In genomic region chr8:111032916-111033315, GRCm38 (mm10) we compare ENCODE assay signal across 8 mouse cellular contexts. TPM values are rescaled to one million over a fixed set of nuclear protein-coding genes. Genes with fewer than 3 reads are reported as not detected.
DNase-seq lines count a peak whose midpoint lies in the region; ATAC-seq and TF ChIP-seq lines count a peak whose summit lies in the region.

Gene Aars, plus strand, starts transcription at chr8:111033144.

- H3K27me3 ChIP-seq in heart, adult 2 months (ENCODE audit: control insufficient read depth, insufficient read depth, low read length), result no peaks in the 10 kb centered on the region
- H3K27me3 ChIP-seq in forebrain, embryonic 16.5 days (replicated peaks; ENCODE audit: control insufficient read depth, insufficient read depth, low read length), result peaks cover 10% of the 10 kb centered on the region; the same call in 1 of the 2 replicates
- H3K27me3 ChIP-seq in hindbrain, embryonic 14.5 days (ENCODE audit: control insufficient read depth, insufficient read depth, low read length), result no peaks in the 10 kb centered on the region; the same call in none of the 2 replicates
- H3K27me3 ChIP-seq in liver, embryonic 15.5 days, result 0 out of 2 replicates have a peak, but pooled peaks cover 7% of the 10 kb centered on the region

- peak within 1 kb of the TSS; percentile 62 for H3K4me2 ChIP-seq in forebrain, embryonic 16.5 days (ENCODE audit: low read length)
- H3K4me2 ChIP-seq in hindbrain, embryonic 14.5 days (replicated peaks), result peak within 1 kb of the TSS; percentile 77
- peak within 1 kb of the TSS; percentile 71 for H3K4me2 ChIP-seq in liver, embryonic 15.5 days

- no peak for TF ChIP-seq EP300 in heart, adult 2 months (IDR thresholded peaks at IDR 0.05; ENCODE audit: insufficient read depth, low read depth, low read length)

- no peak for ATAC-seq in activated CD4-positive, CD25-positive, alpha-beta regulatory T cell, adult 4 months
- no peak for ATAC-seq in forebrain, embryonic 16.5 days
- no peak for ATAC-seq in hindbrain, embryonic 14.5 days (ENCODE audit: low FRiP score)
- no peak for ATAC-seq in liver, embryonic 15.5 days (ENCODE audit: insufficient read depth)

- 96% methylated on average over 7 of the region's 7 CpGs for WGBS in heart, adult 2 months
- WGBS in forebrain, embryonic 16.5 days, result 94% methylated on average over 7 of the region's 7 CpGs
- 98% methylated on average over 7 of the region's 7 CpGs for WGBS in hindbrain, embryonic 14.5 days
- 85% methylated on average over 7 of the region's 7 CpGs for WGBS in liver, embryonic 15.5 days (ENCODE audit: insufficient replicate concordance)

- TF ChIP-seq CTCF in heart, adult 2 months (IDR thresholded peaks at IDR 0.05), result no peak

- no peak for DNase-seq in heart, adult 2 months
- no peak for DNase-seq in heart, adult 9 months (ENCODE audit: low spot score in 2 of 2)
- no peak for DNase-seq in hindbrain, embryonic 14.5 days (ENCODE audit: low spot score)
- DNase-seq in cerebellum, postnatal 36 days, result no peak
- DNase-seq in cerebellum, adult 9-11 months, result no peak

- H3K27ac ChIP-seq in heart, adult 2 months, result peak within 1 kb of the TSS; percentile 96
- peak within 1 kb of the TSS; percentile 84 for H3K27ac ChIP-seq in forebrain, embryonic 16.5 days (ENCODE audit: low read length)
- peak within 1 kb of the TSS; percentile 87 for H3K27ac ChIP-seq in hindbrain, embryonic 14.5 days
- peak within 1 kb of the TSS; percentile 90 for H3K27ac ChIP-seq in liver, embryonic 15.5 days (replicated peaks)

- peak within 1 kb of the TSS; percentile 91 for H3K4me3 ChIP-seq in heart, adult 2 months
- peak within 1 kb of the TSS; percentile 95 for H3K4me3 ChIP-seq in forebrain, embryonic 16.5 days (replicated peaks; ENCODE audit: low read length)
- peak within 1 kb of the TSS; percentile 67 for H3K4me3 ChIP-seq in hindbrain, embryonic 14.5 days (replicated peaks; ENCODE audit: low read length)
- H3K4me3 ChIP-seq in liver, embryonic 15.5 days (replicated peaks), result peak within 1 kb of the TSS; percentile 84

- H3K36me3 ChIP-seq in heart, adult 2 months (ENCODE audit: control insufficient read depth, insufficient read depth, low read length), result peaks cover 5% of the 10 kb centered on the region; the same call in 1 of the 2 replicates
- H3K36me3 ChIP-seq in forebrain, embryonic 16.5 days (ENCODE audit: control insufficient read depth, insufficient read depth), result peaks cover 4% of the 10 kb centered on the region; the same call in 1 of the 2 replicates
- H3K36me3 ChIP-seq in hindbrain, embryonic 14.5 days (replicated peaks; ENCODE audit: control insufficient read depth, insufficient read depth), result peaks cover 18% of the 10 kb centered on the region
- H3K36me3 ChIP-seq in liver, embryonic 15.5 days (replicated peaks), result peaks cover 31% of the 10 kb centered on the region

- H3K9ac ChIP-seq in heart, adult 2 months (ENCODE audit: low read depth, low read length), result peak within 1 kb of the TSS; percentile 61
- H3K9ac ChIP-seq in forebrain, embryonic 16.5 days (replicated peaks; ENCODE audit: low read depth, low read length), result peak within 1 kb of the TSS; percentile 90
- peak within 1 kb of the TSS; percentile 77 for H3K9ac ChIP-seq in hindbrain, embryonic 14.5 days
- H3K9ac ChIP-seq in liver, embryonic 15.5 days, result peak within 1 kb of the TSS; percentile 92

- H3K4me1 ChIP-seq in heart, adult 2 months (ENCODE audit: control insufficient read depth, insufficient read depth, low read length), result peaks cover 5% of the 10 kb centered on the region
- H3K4me1 ChIP-seq in forebrain, embryonic 16.5 days (replicated peaks; ENCODE audit: control insufficient read depth, insufficient read depth, low read length), result peaks cover 25% of the 10 kb centered on the region
- peaks cover 18% of the 10 kb centered on the region for H3K4me1 ChIP-seq in hindbrain, embryonic 14.5 days (replicated peaks; ENCODE audit: control insufficient read depth, insufficient read depth, low read length)
- peaks cover 44% of the 10 kb centered on the region for H3K4me1 ChIP-seq in liver, embryonic 15.5 days (replicated peaks)

- H3K9me3 ChIP-seq in forebrain, embryonic 16.5 days (ENCODE audit: control insufficient read depth, low read length), result no peaks in the 10 kb centered on the region
- H3K9me3 ChIP-seq in hindbrain, embryonic 14.5 days (ENCODE audit: control insufficient read depth, low read length), result no peaks in the 10 kb centered on the region
- no peaks in the 10 kb centered on the region for H3K9me3 ChIP-seq in liver, embryonic 15.5 days (replicated peaks)

- intact Hi-C loops in heart, adult 2 months (cut with DNase I), result loop anchor here (2.0 kb wide), 1 partner anchor 32 kb away; no protein-coding TSS in a partner anchor

- 0 out of 2 replicates have a peak, but pooled peaks cover 2% of the 10 kb centered on the region for H3K79me2 ChIP-seq in heart, adult 2 months (replicated peaks; ENCODE audit: control insufficient read depth, insufficient read depth, low read length)

- no peak for TF ChIP-seq POLR2A in heart, adult 2 months (IDR thresholded peaks at IDR 0.05; ENCODE audit: insufficient read depth, low read depth, low read length)

RNA-seq across cellular contexts. Expression of gene Aars, which starts in this region (rescaled TPM):
- 10 to 100 TPM; 31.9 to 38.1 TPM for total RNA-seq in heart, adult 2 months (2021)
- polyA plus RNA-seq in heart, adult 2 months (2012; rRNA removed), result 19.4 and 28.3 TPM in 2 replicates
- polyA plus RNA-seq in activated CD4-positive, CD25-positive, alpha-beta regulatory T cell, adult 4 months (2017; shearing (Covaris generic)), result 10 to 100 TPM; 14.0 to 20.3 TPM
- polyA plus RNA-seq in forebrain, embryonic 16.5 days (2015; fragmentation: Nextera tagmentation; extraction: Ambion mirVana), result 72.1 and 80.1 TPM in 2 replicates
- polyA plus RNA-seq in hindbrain, embryonic 14.5 days (2014; fragmentation: Nextera tagmentation; extraction: Ambion mirVana), result 79.2 and 91.1 TPM in 2 replicates
- 54.0 and 55.0 TPM in 2 replicates for polyA plus RNA-seq in liver, embryonic 15.5 days (2015; fragmentation: Nextera tagmentation; extraction: Ambion mirVana)
